Mouse (Mus musculus) lung, postnatal 0 days (tissue): ENCODE measurements around the gene Gsdma2. TPM values are rescaled to one million over a fixed set of nuclear protein-coding genes. Genes with fewer than 3 reads are reported as not detected.

Source experiments
- ATAC-seq: fragments of 200-750 bp; cut with Nextera tagmentation; 2 replicates; pipeline ENCODE4 v1.8.0; 2017; ENCODE audit warnings: moderate library complexity
- DNase-seq: peaks from one replicate; pipeline ENCODE4 v3.0.0-alpha.2; 2016; ENCODE audit warnings: low spot score
- H3K27ac ChIP-seq: fragments of 300-500 bp; sonication (generic); 2 replicates; pipeline ENCODE4 v1.5.1; 2014; ENCODE audit warnings: antibody characterized with exemption, mild to moderate bottlenecking, low read length, mixed read lengths
- H3K27me3 ChIP-seq: fragments of 300-500 bp; sonication (generic); replicated peaks from 2 replicates; pipeline ENCODE4 v1.6.1; 2014; ENCODE audit warnings: low read length, mixed read lengths; ENCODE audit not compliant: insufficient read depth
- H3K36me3 ChIP-seq: fragments of 300-500 bp; sonication (generic); 2 replicates; pipeline ENCODE4 v1.6.1; 2014; ENCODE audit warnings: low read length, mixed read lengths; ENCODE audit not compliant: insufficient read depth
- H3K4me1 ChIP-seq: fragments of 300-500 bp; sonication (generic); 2 replicates; pipeline ENCODE4 v1.6.1; 2014; ENCODE audit warnings: antibody characterized with exemption, low read depth, low read length, mixed read lengths; ENCODE audit not compliant: insufficient read depth
- H3K4me2 ChIP-seq: fragments of 300-500 bp; sonication (generic); replicated peaks from 2 replicates; pipeline ENCODE4 v1.6.1; 2014; ENCODE audit warnings: low read depth, mild to moderate bottlenecking, low read length, moderate library complexity, mixed read lengths
- H3K4me3 ChIP-seq: fragments of 300-500 bp; sonication (generic); 2 replicates; pipeline ENCODE4 v1.5.1; 2014; ENCODE audit warnings: low read depth, low read length
- H3K9ac ChIP-seq: fragments of 300-500 bp; sonication (generic); replicated peaks from 2 replicates; pipeline ENCODE4 v1.6.1; 2014; ENCODE audit warnings: low read depth, mild to moderate bottlenecking
- H3K9me3 ChIP-seq: fragments of 300-500 bp; sonication (generic); 2 replicates; pipeline ENCODE4 v1.6.1; 2016; ENCODE audit warnings: low read length, mixed read lengths
- CTCF ChIP-seq: IDR thresholded peaks from 2 replicates; pipeline ENCODE4 v1.5.1; 2016; ENCODE audit warnings: antibody characterized with exemption, mild to moderate bottlenecking
- EP300 ChIP-seq: IDR thresholded peaks from 2 replicates; pipeline ENCODE4 v1.6.1; 2016; ENCODE audit warnings: antibody characterized with exemption, mild to moderate bottlenecking, control low read depth
- WGBS: fragments of 180-500 bp; shearing (Covaris S2); extraction: QIAGEN DNeasy Blood & Tissue Kit; methylation state at CpG from one replicate; pipeline ENCODE4 v1.1.7; 2014; 5-methylcytosine and 5-hydroxymethylcytosine counted together
- polyA plus RNA-seq: library from polyadenylated mRNA; unstranded; fragments of >200 nt; fragmentation: Nextera tagmentation; extraction: Ambion mirVana; gene quantifications from 2 replicates; pipeline ENCODE4 v1.2.1, GENCODE M21; 2015

Gene Gsdma2
- polyA plus RNA-seq, 1 experiment from 2014 or later, result not detected

- no peak for DNase-seq
- H3K9ac ChIP-seq, result no peak overlapping the region
- H3K36me3 ChIP-seq, result peaks cover 46% of the 10 kb centered on the region
- no peak overlapping the region for H3K4me2 ChIP-seq
- no peaks in the 10 kb centered on the region for H3K27me3 ChIP-seq
- no peak for ATAC-seq
- WGBS, result 86% methylated on average over 8 of the region's 9 CpGs
- no peak overlapping the region for H3K27ac ChIP-seq
- H3K4me1 ChIP-seq, result no peaks in the 10 kb centered on the region
- TF ChIP-seq EP300, result no peak
- no peak for TF ChIP-seq CTCF
- no peaks in the 10 kb centered on the region for H3K9me3 ChIP-seq
- no peak overlapping the region for H3K4me3 ChIP-seq
Observed at GRCm38 (mm10) chr11:98693746-98694145, 47.2 kb downstream of the Gsdma2 start.

GRCm38 (mm10) chr11:98694301-98694700, 47.7 kb downstream of the Gsdma2 start:
- TF ChIP-seq CTCF, result no peak
- no peak for TF ChIP-seq EP300
- H3K9ac ChIP-seq, result no peak overlapping the region
- H3K4me3 ChIP-seq, result no peak overlapping the region
- no peak for DNase-seq
- no peaks in the 10 kb centered on the region for H3K4me1 ChIP-seq
- no peak overlapping the region for H3K27ac ChIP-seq
- H3K4me2 ChIP-seq, result no peak overlapping the region
- H3K27me3 ChIP-seq, result no peaks in the 10 kb centered on the region
- ATAC-seq, result no peak
- WGBS, result 70% methylated on average over 9 of the region's 9 CpGs
- H3K9me3 ChIP-seq, result no peaks in the 10 kb centered on the region
- peaks cover 46% of the 10 kb centered on the region for H3K36me3 ChIP-seq

- ATAC-seq (no peak), DNase-seq (no peak)
- no peak overlapping the region for H3K4me3 ChIP-seq
- no peak for TF ChIP-seq EP300
- no peak overlapping the region for H3K27ac ChIP-seq
- H3K9me3 ChIP-seq, result no peaks in the 10 kb centered on the region
- H3K36me3 ChIP-seq, result peaks cover 45% of the 10 kb centered on the region
- no peak overlapping the region for H3K9ac ChIP-seq
- no peak overlapping the region for H3K4me2 ChIP-seq
- no peaks in the 10 kb centered on the region for H3K27me3 ChIP-seq
- no peaks in the 10 kb centered on the region for H3K4me1 ChIP-seq
- WGBS, result 63% methylated on average over 14 of the region's 14 CpGs
Observed at GRCm38 (mm10) chr11:98695408-98695807, 48.8 kb downstream of the Gsdma2 start.

- Histone ChIP-seq H3K27me3 (no peaks in the 10 kb centered on the region), H3K27ac (no peak overlapping the region), H3K36me3 (peaks cover 32% of the 10 kb centered on the region), H3K4me2 (no peak overlapping the region), H3K4me1 (no peaks in the 10 kb centered on the region), H3K9me3 (no peaks in the 10 kb centered on the region), H3K9ac (no peak overlapping the region), H3K4me3 (no peak overlapping the region)
- DNase-seq (no peak), ATAC-seq (no peak)
- WGBS, result 80% methylated on average over 14 of the region's 14 CpGs
- TF ChIP-seq EP300 (no peak), CTCF (no peak)
Observed at GRCm38 (mm10) chr11:98696454-98697216, 50.1 kb downstream of the Gsdma2 start.

GRCm38 (mm10) chr11:98697225-98697624, 50.7 kb downstream of the Gsdma2 start:
- ATAC-seq (no peak), DNase-seq (no peak)
- Histone ChIP-seq H3K4me1 (no peaks in the 10 kb centered on the region), H3K27me3 (no peaks in the 10 kb centered on the region), H3K27ac (no peak overlapping the region), H3K9ac (no peak overlapping the region), H3K4me3 (no peak overlapping the region), H3K4me2 (no peak overlapping the region), H3K36me3 (peaks cover 29% of the 10 kb centered on the region), H3K9me3 (no peaks in the 10 kb centered on the region)
- WGBS, result 90% methylated on average over 12 of the region's 12 CpGs
- TF ChIP-seq CTCF (no peak), EP300 (no peak)

- no peak for ATAC-seq
- WGBS, result 77% methylated on average over 16 of the region's 16 CpGs
Observed at GRCm38 (mm10) chr11:98698849-98699640, 52.5 kb downstream of the Gsdma2 start.

More at GRCm38 (mm10) chr11:98698849-98699640, 52.5 kb downstream of the Gsdma2 start:
- Histone ChIP-seq H3K9ac (no peak overlapping the region), H3K4me3 (no peak overlapping the region), H3K27me3 (no peaks in the 10 kb centered on the region), H3K4me1 (no peaks in the 10 kb centered on the region), H3K27ac (no peak overlapping the region), H3K9me3 (no peaks in the 10 kb centered on the region), H3K4me2 (no peak overlapping the region), H3K36me3 (peaks cover 17% of the 10 kb centered on the region)
- no peak for DNase-seq
- no peak for TF ChIP-seq EP300
